Mouse (Mus musculus) adrenal gland, postnatal 36 days (tissue): ENCODE data around the gene Gng8. TPM values are rescaled to one million over a fixed set of nuclear protein-coding genes. Genes with fewer than 3 reads are reported as not detected.

ENCODE experiments used
- DNase-seq, 2 experiments: peaks; one replicate each; pipeline ENCODE4 v3.0.0; 2021; ENCODE audit warnings: mixed read lengths in 1 of 2
- total RNA-seq, 2 experiments: library from RNA; stranded (reverse); gene quantifications; 2 replicates each; pipeline ENCODE4 v1.2.3; 2021

Gene Gng8
- total RNA-seq, 2 experiments from 2014 or later, result 0.89 TPM; not detected in 1

DNA sequence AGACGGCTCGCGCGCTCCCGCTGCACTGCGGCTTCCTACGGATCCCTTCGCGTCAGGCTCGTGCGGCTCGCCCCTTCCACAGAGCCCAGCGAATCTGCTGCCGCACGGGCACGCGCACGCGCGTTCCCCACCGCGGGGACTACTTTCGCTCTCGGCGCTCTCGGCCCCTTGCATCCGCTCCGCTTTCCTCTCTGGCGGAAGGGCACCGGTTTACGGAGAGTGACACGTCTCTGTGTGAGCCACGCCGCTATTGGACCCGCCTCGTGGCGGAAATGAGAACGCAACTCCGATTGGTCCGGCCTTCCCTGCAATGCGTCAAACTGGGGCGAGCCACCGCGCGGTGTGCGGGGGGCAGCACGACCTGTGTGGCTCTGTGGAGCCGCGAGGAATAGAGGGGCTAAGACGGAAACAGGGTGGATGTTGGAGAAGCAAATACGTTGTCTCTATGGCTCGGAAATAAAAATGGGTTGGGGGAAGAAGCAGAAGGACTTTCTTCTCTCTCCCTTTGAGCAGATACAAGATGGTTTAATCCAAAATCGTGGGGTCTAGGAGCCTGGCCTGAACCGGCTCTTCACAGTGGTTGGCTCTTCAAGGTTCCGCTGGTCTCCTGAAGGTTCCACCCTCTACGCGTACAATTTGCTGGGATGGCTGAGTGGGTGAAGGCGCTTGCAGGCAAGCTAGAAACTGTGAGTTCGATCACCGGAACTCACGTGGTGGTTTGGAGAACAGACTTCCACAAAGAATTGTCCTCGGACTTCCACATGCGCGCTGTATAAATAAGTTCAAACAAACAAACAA lies 32.6 kb downstream of the Gng8 start, which contains the start of gene Calm3:
Gene Calm3 (minus strand): TSS at position 78 of the 798 bp plus-strand sequence.
- peak; percentile 99 for DNase-seq

DNA sequence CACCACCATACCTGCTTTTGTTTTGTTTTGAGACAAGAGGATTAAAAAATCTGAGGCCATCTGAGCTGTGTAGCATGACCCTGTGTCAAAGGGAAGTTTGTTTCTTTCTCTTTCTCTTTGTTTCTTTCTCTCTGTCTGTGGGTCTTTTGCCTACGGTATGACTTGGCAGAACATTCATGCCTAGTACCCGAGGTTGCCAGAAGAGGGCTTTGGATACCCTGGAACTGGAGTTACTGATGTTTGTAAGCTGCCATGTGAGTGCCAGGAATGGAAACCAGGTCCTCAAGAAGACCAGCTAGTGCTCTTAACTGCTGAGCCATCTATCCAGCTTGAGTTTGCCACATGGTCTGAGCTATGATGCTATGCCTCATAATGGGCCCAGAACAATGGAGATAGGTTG lies 36.8 kb downstream of the Gng8 start:
- no peak for DNase-seq

DNA sequence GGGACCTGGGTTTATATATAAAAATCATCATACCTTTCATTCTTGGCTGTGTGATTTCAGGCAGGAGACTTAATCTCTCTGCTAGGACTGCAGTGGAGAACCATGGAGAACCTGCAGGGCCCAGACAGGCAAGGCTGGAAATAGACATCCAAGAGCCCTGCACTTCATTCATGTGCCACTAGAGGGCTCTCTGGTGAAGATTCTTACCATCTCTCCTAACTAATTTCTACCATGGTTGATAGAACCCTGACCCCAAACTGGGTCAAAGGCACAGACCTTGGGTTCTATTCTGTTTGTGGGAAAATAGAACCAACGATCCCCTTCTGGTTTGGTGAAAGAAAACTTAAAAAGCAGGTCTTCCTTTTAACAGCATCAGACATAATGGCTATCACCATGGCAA lies 39.3 kb downstream of the Gng8 start:
- peak; percentile 66 to 71 for DNase-seq

DNA sequence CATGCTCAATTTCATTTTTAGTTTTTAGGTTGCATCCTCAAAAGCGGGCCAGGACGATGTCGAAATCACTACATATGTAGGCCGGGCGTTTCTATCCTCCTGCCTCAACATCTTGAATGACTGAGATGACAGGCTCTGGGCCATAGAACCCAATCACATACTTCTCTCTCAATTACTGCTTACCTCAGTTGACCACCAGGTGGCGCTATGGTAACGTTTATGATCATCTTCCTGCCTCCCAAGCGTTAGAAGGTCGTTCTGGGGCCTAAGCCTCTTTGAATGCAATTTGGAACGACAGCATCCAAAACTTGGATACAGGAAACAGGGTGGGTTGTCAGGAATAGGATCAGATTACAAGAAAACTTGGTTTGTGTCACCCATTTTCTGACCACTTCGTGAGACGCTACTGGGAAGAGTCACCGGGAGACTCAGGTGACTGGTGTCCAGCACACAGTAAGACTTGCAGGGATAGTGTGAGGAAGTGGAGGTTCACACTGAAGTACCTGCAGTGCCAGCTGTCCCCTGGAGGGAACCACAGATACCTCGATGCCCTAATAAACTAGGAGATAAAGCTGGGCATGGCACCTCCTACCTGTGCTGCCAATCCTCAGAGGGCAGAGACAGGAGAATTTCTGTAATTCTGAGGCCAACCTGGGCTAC lies 40.5 kb downstream of the Gng8 start:
- DNase-seq, result peak; percentile 83 to 86

DNA sequence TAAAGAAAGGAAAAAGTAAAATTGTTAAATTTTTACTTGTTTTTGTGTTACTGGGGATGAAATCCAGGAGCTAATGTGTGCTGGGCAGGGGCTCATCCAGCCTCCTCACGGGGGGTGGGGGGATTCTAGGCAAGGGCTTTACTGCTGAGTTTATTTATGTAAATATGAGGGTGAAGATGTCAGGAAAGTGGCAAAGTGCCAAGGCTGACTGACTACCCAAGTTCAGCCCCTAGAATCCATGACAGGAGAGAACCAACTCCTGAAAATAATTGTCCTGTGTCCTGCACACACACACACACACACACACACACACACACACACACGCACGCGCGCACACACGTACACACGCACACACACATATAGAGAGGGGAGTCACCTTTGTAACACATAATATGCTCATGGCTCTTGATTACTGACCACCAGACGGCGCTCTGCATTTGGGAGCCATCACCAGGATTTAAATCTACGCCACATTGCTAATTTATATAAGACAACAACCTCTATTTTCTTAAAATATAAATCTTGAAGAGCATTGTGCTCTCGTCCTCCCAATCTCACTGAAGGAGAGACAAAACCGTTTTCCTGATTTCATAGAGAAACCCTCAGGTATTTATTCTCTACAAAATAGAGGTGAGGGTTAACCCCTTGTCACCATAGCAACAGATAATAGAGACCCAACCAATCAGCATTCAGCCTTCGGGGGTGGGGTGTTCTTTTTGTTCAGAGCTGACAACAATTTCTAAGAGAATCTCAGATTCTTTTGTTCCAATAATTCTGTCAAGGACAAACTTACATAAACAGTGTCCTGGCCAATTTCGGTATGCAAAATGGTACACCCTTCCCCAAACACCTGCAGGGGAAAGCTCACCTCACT lies 41.4 kb downstream of the Gng8 start:
- DNase-seq, result peak in 1 of 2 experiments; percentile 70

DNA sequence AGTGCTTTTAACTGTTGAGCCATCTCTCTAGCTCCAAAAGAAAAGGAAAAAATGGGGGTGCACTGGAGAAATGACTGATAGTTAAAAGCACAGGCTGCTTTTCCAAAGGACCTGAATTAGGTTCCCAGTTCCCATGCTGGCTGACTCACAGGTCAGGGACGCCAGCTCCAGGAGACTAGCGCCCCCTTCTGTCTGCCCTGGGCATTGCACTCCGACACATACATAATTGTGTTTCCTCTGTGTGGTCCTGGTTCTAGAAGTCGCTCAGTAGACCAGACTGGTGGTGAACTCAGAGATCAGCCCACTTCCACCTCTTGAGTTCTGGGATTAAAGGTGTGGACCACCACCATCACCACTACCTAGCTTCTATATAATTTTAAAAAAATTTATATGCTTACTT lies 45.7 kb downstream of the Gng8 start:
- no peak for DNase-seq

DNA sequence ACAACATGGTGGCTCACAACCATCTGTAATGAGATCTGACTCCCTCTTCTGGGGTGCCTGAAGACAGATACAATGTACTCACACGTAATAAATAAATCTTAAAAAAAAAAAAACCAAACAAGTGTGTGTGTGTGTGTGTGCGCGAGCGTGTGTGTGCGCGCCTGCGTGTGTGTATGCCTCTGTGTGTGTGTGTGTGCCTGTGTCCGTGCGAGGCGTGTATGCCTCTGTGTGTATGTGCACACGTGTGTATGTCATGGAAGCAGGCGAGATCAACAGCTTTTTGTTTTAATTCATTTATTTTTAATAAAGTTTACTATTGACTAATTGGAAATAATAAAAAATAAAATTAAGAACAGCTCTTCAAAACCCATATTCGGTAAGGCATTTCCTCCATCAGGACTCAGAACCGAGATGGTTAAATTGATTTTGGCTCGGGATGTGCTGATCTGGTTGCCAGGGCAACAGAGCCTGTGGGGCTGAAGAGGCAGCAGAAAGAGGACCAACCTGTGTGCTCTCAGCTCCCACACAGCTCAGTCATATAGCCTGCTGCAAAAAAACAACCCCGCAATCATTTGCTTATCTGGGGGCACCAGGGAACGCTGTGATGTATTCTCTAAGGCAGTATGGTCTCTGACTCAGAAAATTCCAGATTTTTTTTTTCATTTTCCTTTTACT lies 46.7 kb downstream of the Gng8 start:
- DNase-seq, result no peak

DNA sequence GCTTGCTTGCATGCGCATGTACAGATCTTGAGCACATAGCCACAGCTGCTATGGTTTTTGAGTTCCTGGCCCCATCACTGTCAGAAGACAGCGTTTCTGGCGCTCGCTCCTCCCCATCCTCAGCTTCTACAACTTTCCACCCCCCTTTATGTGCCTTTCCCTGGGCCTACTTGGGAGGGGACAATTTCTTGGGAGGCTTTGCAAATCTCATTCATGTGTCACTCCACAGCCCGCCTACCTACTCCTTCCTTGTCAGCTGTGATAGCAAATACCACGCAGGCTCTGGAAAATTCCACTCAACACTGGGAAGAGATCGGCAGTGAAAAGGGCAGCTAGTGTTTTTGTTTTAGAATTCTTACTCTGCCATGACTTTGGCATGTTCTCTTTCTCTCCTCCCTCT lies 48.7 kb downstream of the Gng8 start:
- DNase-seq, result peak; percentile 60 to 75

DNA sequence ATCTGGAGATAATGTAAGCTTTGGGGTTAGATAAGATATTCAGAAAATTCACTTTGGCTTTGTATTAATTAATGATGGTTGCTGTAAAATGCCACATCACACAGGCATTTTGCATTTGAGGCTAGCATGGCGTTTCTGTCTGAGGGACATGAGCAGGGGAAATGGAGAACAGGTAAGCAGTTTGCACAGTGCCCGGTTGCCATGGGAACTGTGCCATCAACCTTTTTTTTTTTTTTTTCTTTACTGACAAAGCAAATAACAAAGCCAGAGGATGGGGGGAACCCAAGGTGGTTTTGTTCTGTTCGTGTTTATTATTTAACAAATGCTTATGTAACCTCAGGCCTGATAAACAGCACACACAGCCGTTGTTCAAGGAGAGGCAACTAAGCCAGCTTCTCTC lies 51.3 kb downstream of the Gng8 start:
- no peak for DNase-seq

DNA sequence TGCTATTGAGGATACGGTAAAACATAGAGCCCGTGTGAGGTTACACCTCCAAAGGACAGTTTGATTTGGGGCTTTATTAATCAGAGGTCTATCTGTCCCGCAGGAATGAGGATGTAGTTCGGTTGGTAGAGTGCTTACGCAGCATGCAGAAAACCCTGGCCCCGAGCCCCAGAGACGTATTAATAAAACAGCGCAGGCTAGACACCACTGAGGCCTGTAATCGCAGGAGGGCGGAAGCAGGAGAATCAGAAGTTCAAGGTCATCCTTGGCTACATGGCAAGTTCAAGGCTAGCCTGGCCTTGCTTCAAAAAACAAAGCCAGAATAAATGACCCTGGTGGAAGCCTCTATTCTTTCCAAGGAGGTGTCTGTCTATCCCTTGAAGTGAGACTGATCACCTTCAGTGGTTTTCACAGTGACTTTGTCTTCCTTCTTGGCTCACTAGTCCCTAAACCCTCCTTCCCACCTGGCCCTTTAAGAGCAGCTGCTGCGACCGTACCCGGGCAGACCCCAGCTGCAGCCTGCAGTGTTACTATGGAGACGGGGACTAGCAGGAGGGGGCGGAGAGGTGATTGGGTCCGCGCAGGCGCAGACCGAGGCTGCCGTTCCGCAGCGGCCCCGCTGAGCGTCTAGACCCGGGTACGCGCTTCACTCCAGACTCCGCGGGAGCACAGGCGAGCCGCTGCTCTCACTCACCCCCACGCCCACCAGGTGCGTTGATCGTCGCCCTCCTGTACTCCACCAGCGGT lies 52.6 kb downstream of the Gng8 start, which contains the start of gene Pnmal2:
Gene Pnmal2 (plus strand): TSS at position 622 of the 747 bp plus-strand sequence.
- DNase-seq, result peak; percentile 87 to 93

DNA sequence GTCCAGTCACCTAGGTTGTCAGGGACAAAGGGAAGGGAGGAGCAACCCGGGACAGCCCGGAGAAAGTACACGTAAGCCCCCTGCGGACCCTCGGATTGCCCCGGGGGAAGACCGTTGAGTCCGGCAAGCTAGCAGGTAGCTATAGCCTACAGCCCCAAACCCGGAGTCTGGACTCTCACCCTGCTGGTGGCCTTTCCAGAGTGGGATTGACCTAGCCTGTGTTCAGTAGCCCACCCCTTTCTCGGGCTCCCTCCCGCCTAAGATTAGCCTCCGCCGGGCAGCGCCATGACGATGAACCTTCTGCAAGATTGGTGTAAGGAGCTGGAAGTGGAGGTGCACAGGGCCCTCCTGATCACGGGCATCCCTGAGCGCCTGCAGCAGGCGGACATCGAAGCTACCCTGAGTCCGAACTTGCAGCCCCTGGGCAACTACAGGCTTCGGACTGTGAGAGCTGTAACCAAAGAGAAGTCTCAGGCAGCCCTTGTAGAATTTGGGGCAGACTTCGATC lies 53.3 kb downstream of the Gng8 start:
- DNase-seq, result peak in 1 of 2 experiments; percentile 48

Other genes with a start within 250 kb of the Gng8 start
- gene Ceacam15, start 216.1 kb upstream of the Gng8 start, total RNA-seq, result not detected
- gene Ceacam9, start 169.9 kb upstream of the Gng8 start, total RNA-seq, result not detected
- gene Ap2s1, start 153.4 kb upstream of the Gng8 start, total RNA-seq, result 100 to 1,000 TPM; 133 to 149 TPM
- 100 to 1,000 TPM; 118 to 152 TPM for gene Slc1a5, start 110.4 kb upstream of the Gng8 start, total RNA-seq
- gene Strn4, start 75.9 kb upstream of the Gng8 start, total RNA-seq, result 10 to 100 TPM; 66.5 to 67.5 TPM
- 10 to 100 TPM; 24.8 to 26.8 TPM for gene Fkrp, start 75.1 kb upstream of the Gng8 start, total RNA-seq
- gene Prkd2, start 48.9 kb upstream of the Gng8 start, total RNA-seq, result 10 to 100 TPM; 16.9 to 17.2 TPM
- 1 to 10 TPM; 2.4 to 3.6 TPM for gene Dact3, start 16.5 kb upstream of the Gng8 start, total RNA-seq
- gene Ptgir, start 14.7 kb downstream of the Gng8 start, total RNA-seq, result 1 to 10 TPM; 1.2 to 2.0 TPM
- 100 to 1,000 TPM; 232 to 251 TPM for gene Calm3, start 32.3 kb downstream of the Gng8 start, total RNA-seq
- 10 to 100 TPM; 21.9 to 32.4 TPM for gene Pnmal2, start 52.9 kb downstream of the Gng8 start, total RNA-seq
- 1 to 10 TPM; 3.9 to 4.4 TPM for gene Pnmal1, start 67.9 kb downstream of the Gng8 start, total RNA-seq
- gene Gm42372, start 91.3 kb downstream of the Gng8 start, total RNA-seq, result 1 to 10 TPM; 1.1 TPM
- 10 to 100 TPM; 19.2 to 28.1 TPM for gene Ccdc8, start 100.9 kb downstream of the Gng8 start, total RNA-seq
- gene Ppp5c, start 136.1 kb downstream of the Gng8 start, total RNA-seq, result 10 to 100 TPM; 71.5 to 87.2 TPM
- 1 to 10 TPM; 1.6 to 2.7 TPM for gene Hif3a, start 170.6 kb downstream of the Gng8 start, total RNA-seq
- under 1 TPM; 0.30 to 0.46 TPM for gene Psg16, start 182.3 kb downstream of the Gng8 start, total RNA-seq